Mouse (Mus musculus): Measurements from ENCODE around the gene Tnfaip8l3.

Tnfaip8l3 gene

GRCm38 (mm10) chr9:54068032-54068649, at the start of gene Tnfaip8l3:
TSS of gene Tnfaip8l3 (minus strand) at chr9:54068388.
- DNase-seq (ENCODE audit: extremely low spot score, low spot score) = peak; percentile 62

- DNase-seq (ENCODE audit: extremely low spot score, low spot score) = no peak
These were observed 44.5 kb upstream of the Tnfaip8l3 start for GRCm38 (mm10) chr9:54112726-54113125.

- no peak for DNase-seq (ENCODE audit: extremely low spot score, low spot score)
These were observed 30.4 kb upstream of the Tnfaip8l3 start for GRCm38 (mm10) chr9:54098636-54099035.

GRCm38 (mm10) chr9:54097091-54097490, 28.9 kb upstream of the Tnfaip8l3 start:
- no peak for DNase-seq (ENCODE audit: extremely low spot score, low spot score)

- no peak for DNase-seq (ENCODE audit: extremely low spot score, low spot score)
These were observed 16.1 kb upstream of the Tnfaip8l3 start for GRCm38 (mm10) chr9:54084245-54084644.

GRCm38 (mm10) chr9:54077740-54078139, 9.6 kb upstream of the Tnfaip8l3 start:
- no peak for DNase-seq (ENCODE audit: extremely low spot score, low spot score)

GRCm38 (mm10) chr9:54074901-54075300, 6.7 kb upstream of the Tnfaip8l3 start:
- no peak for DNase-seq (ENCODE audit: extremely low spot score, low spot score)

- no peak for DNase-seq (ENCODE audit: extremely low spot score, low spot score)
These were observed 5.5 kb upstream of the Tnfaip8l3 start for GRCm38 (mm10) chr9:54073688-54074087.

GRCm38 (mm10) chr9:54071474-54072095, 3.4 kb upstream of the Tnfaip8l3 start:
- DNase-seq (ENCODE audit: extremely low spot score, low spot score) = no peak

GRCm38 (mm10) chr9:54069204-54069603, 1.0 kb upstream of the Tnfaip8l3 start:
- DNase-seq (ENCODE audit: extremely low spot score, low spot score) = no peak

GRCm38 (mm10) chr9:54068777-54069176, 589 bp upstream of the Tnfaip8l3 start:
- DNase-seq (ENCODE audit: extremely low spot score, low spot score) = peak; percentile 46

- DNase-seq (ENCODE audit: extremely low spot score, low spot score) = no peak
These were observed 551 bp downstream of the Tnfaip8l3 start for GRCm38 (mm10) chr9:54067642-54068031.

- DNase-seq (ENCODE audit: extremely low spot score, low spot score) = no peak
These were observed 3.4 kb downstream of the Tnfaip8l3 start for GRCm38 (mm10) chr9:54064836-54065235.

GRCm38 (mm10) chr9:54063655-54064054, 4.5 kb downstream of the Tnfaip8l3 start:
- DNase-seq (ENCODE audit: extremely low spot score, low spot score) = no peak

GRCm38 (mm10) chr9:54061666-54062065, 6.5 kb downstream of the Tnfaip8l3 start:
- DNase-seq (ENCODE audit: extremely low spot score, low spot score) = no peak

GRCm38 (mm10) chr9:54051298-54052068, 16.7 kb downstream of the Tnfaip8l3 start:
- no peak for DNase-seq (ENCODE audit: extremely low spot score, low spot score)

GRCm38 (mm10) chr9:54048978-54049377, 19.2 kb downstream of the Tnfaip8l3 start:
- no peak for DNase-seq (ENCODE audit: extremely low spot score, low spot score)

GRCm38 (mm10) chr9:54043067-54043466, 25.1 kb downstream of the Tnfaip8l3 start:
- no peak for DNase-seq (ENCODE audit: extremely low spot score, low spot score)

GRCm38 (mm10) chr9:54037717-54038116, 30.5 kb downstream of the Tnfaip8l3 start:
- DNase-seq (ENCODE audit: extremely low spot score, low spot score) = no peak

- DNase-seq (ENCODE audit: extremely low spot score, low spot score) = no peak
These were observed 33.5 kb downstream of the Tnfaip8l3 start for GRCm38 (mm10) chr9:54034691-54035090.

- no peak for DNase-seq (ENCODE audit: extremely low spot score, low spot score)
These were observed 45.4 kb downstream of the Tnfaip8l3 start for GRCm38 (mm10) chr9:54022795-54023194.

- no peak for DNase-seq (ENCODE audit: extremely low spot score, low spot score)
These were observed 73.7 kb downstream of the Tnfaip8l3 start for GRCm38 (mm10) chr9:53994528-53994927.

All from neural tube, embryonic 10.5 days (tissue).